Mouse (Mus musculus): ENCODE results near the gene Prkcg. TPM values are rescaled to one million over a fixed set of nuclear protein-coding genes. Genes with fewer than 3 reads are reported as not detected.
A peak's percentile ranks its signal among the peaks of the same experiment; 100 is the strongest.
"Not testable (repeated sequence)": the region's sequence is repeated elsewhere in the genome, so short reads cannot be mapped to it uniquely, and the experiment has no call there.

The Prkcg gene
- total and polyA plus RNA-seq, 2 experiments from 2014 or later = 0.40 to 1.8 TPM

DNA sequence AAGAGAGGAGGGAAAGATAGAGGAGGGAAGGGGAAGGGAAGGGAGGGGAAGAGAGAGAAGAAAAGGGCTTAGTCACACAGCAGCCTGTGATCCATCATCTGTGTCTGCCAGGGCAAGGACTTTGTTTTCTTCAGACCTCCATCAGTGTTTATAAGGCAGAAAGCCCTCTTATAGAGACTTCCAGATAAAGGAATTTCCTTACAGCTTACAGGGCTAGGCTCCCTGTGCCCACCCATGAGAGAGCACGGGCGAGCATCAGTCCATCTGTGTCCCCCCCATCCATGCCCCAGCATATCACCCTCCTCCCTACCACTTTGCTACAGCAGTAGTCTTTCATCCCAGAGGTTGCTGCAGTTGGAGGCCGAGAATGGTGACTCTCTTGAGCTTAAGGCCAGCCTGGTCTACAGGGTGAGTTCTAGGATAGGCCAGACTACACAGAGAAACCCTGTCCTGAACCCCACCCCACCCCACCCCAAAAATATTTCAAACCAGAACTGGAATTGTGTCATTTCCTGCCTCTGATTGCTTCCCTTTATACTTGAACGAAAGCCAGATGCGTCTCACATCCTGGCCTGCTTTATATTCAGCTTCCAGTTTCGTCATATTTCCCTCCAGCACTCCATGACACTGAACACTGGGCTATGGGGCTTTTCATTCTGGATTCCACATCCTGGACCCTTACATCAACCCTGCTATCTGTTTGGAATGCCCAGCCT, 13.4 kb upstream of the Prkcg start:
- TF ChIP-seq EP300 (IDR thresholded peaks at IDR 0.05; ENCODE audit: low read depth) (no peak), CTCF (IDR thresholded peaks at IDR 0.05; ENCODE audit: low read depth) (no peak)
- Histone ChIP-seq H3K4me2 (ENCODE audit: low read depth, low read length) (no peak overlapping the region), H3K4me3 (ENCODE audit: low read depth, low read length) (no peak overlapping the region), H3K27ac (ENCODE audit: low read depth) (peak overlapping the region; percentile 90), H3K9me3 (replicated peaks; ENCODE audit: control insufficient read depth, low read length) (no peaks in the 10 kb centered on the region), H3K4me1 (ENCODE audit: control insufficient read depth, insufficient read depth) (peaks cover 4% of the 10 kb centered on the region), H3K36me3 (replicated peaks; ENCODE audit: control insufficient read depth, insufficient read depth, low read length) (no peaks in the 10 kb centered on the region), H3K27me3 (ENCODE audit: control insufficient read depth, insufficient read depth, low read length) (no peaks in the 10 kb centered on the region), H3K9ac (replicated peaks; ENCODE audit: low read depth, low read length) (no peak overlapping the region)
- WGBS = 40% methylated on average over 6 of the region's 6 CpGs
- ATAC-seq (ENCODE audit: insufficient read depth, low read depth) = peak; percentile 69
- DNase-seq (ENCODE audit: low spot score) = peak; percentile 78

DNA sequence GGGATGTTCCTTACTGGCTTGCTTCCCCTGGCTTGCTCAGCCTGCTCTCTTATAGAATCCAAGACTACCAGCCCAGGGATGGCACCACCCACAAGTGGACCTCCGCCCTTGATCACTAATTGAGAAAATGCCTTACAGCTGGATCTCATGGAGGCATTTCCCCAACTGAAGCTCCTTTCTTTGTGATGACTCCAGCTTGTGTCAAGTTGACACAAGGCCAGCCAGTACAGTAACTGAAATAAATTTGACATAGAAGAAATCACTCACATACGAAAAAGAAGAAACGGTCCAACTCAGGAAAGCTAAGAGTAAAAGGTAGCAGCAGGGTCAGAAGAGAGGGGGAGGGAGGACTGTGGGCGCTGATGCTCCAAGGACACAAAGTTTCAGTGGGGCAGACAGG, 12.2 kb upstream of the Prkcg start:
- H3K9me3 ChIP-seq (replicated peaks; ENCODE audit: control insufficient read depth, low read length); ATAC-seq (ENCODE audit: insufficient read depth, low read depth): not testable (repeated sequence)
- WGBS = 62% methylated on average over 4 of the region's 4 CpGs

DNA sequence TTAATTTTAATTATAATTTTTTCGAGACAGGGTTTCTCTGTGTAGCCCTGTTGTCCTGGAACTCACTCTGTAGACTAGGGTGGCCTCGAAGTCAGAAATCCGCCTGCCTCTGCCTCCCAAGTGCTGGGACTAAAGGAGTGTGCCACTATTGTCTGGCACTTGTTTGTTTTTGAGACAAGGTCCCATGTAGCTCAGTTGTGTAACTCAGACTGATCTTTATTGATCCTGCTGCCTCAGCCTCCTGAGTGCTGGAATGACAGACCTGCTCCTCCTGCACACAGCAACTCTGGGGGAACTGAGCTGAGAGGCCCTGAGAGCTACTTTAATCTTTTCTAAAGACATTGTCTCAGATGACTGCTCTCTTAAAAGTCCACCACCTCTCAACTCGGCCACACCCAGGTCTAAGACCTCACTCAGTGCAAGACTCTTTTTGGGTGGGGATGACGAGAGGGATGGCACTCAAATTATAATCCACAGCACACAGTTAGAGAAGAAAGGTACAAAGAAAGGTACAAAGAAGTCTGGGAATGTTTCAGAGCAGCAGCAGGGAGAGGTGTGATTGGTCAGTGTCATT, 8.8 kb upstream of the Prkcg start:
- no peak overlapping the region for H3K9ac ChIP-seq (replicated peaks; ENCODE audit: low read depth, low read length)
- no peaks in the 10 kb centered on the region for H3K27me3 ChIP-seq (ENCODE audit: control insufficient read depth, insufficient read depth, low read length)
- no peak overlapping the region for H3K4me3 ChIP-seq (ENCODE audit: low read depth, low read length)
- H3K4me2 ChIP-seq (ENCODE audit: low read depth, low read length) = no peak overlapping the region
- no peaks in the 10 kb centered on the region for H3K9me3 ChIP-seq (replicated peaks; ENCODE audit: control insufficient read depth, low read length)
- peak overlapping the region; percentile 84 for H3K27ac ChIP-seq (ENCODE audit: low read depth)
- H3K36me3 ChIP-seq (replicated peaks; ENCODE audit: control insufficient read depth, insufficient read depth, low read length) = no peaks in the 10 kb centered on the region
- TF ChIP-seq EP300 (IDR thresholded peaks at IDR 0.05; ENCODE audit: low read depth) = no peak
- TF ChIP-seq CTCF (IDR thresholded peaks at IDR 0.05; ENCODE audit: low read depth) = no peak
- ATAC-seq (ENCODE audit: insufficient read depth, low read depth) = no peak
- no peak for DNase-seq (ENCODE audit: low spot score)
- WGBS = 56% methylated on average over 5 of the region's 5 CpGs
- peaks cover 8% of the 10 kb centered on the region for H3K4me1 ChIP-seq (ENCODE audit: control insufficient read depth, insufficient read depth)

More for the DNA sequence above, 12.2 kb upstream of the Prkcg start:
- not testable (repeated sequence) for DNase-seq (ENCODE audit: low spot score); H3K9ac ChIP-seq (replicated peaks; ENCODE audit: low read depth, low read length); H3K36me3 ChIP-seq (replicated peaks; ENCODE audit: control insufficient read depth, insufficient read depth, low read length); H3K4me1 ChIP-seq (ENCODE audit: control insufficient read depth, insufficient read depth); H3K4me2 ChIP-seq (ENCODE audit: low read depth, low read length); H3K27me3 ChIP-seq (ENCODE audit: control insufficient read depth, insufficient read depth, low read length); H3K4me3 ChIP-seq (ENCODE audit: low read depth, low read length); H3K27ac ChIP-seq (ENCODE audit: low read depth)

DNA sequence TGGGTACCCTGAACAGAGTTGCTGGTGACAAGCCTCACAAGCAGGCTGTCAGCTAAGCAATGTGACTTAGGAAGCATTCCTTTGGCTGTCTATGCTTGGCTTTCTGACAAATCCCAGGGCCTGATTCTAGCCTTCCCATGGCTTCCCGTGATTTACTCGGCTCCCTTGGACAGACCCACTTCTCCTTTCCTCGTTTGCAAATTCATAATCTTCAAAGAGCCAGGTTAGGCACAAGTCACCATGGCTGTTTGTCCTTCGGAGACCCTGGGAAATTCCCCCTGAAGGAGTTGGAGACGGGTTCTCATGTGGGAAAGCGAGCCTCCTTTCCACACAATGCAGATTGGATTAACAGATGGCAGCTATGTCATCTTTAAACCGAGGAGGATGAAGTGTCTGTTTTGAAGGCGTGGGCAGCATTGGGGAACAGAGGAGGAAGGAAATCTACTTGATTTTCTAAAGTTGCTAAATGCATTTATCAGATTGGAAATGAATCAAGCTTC, 8.3 kb upstream of the Prkcg start:
- DNase-seq (ENCODE audit: low spot score) = peak; percentile 59
- peaks cover 8% of the 10 kb centered on the region for H3K4me1 ChIP-seq (ENCODE audit: control insufficient read depth, insufficient read depth)
- ATAC-seq (ENCODE audit: insufficient read depth, low read depth) = peak; percentile 80
- peak overlapping the region; percentile 23; the same call in 1 of the 2 replicates for H3K4me2 ChIP-seq (ENCODE audit: low read depth, low read length)
- TF ChIP-seq EP300 (IDR thresholded peaks at IDR 0.05; ENCODE audit: low read depth) (peak; percentile 77), CTCF (IDR thresholded peaks at IDR 0.05; ENCODE audit: low read depth) (no peak)
- H3K9me3 ChIP-seq (replicated peaks; ENCODE audit: control insufficient read depth, low read length) = no peaks in the 10 kb centered on the region
- H3K4me3 ChIP-seq (ENCODE audit: low read depth, low read length) = no peak overlapping the region
- WGBS = 8% methylated on average over 8 of the region's 8 CpGs
- no peaks in the 10 kb centered on the region for H3K36me3 ChIP-seq (replicated peaks; ENCODE audit: control insufficient read depth, insufficient read depth, low read length)
- no peaks in the 10 kb centered on the region for H3K27me3 ChIP-seq (ENCODE audit: control insufficient read depth, insufficient read depth, low read length)
- no peak overlapping the region for H3K9ac ChIP-seq (replicated peaks; ENCODE audit: low read depth, low read length)
- H3K27ac ChIP-seq (ENCODE audit: low read depth) = peak overlapping the region; percentile 84

DNA sequence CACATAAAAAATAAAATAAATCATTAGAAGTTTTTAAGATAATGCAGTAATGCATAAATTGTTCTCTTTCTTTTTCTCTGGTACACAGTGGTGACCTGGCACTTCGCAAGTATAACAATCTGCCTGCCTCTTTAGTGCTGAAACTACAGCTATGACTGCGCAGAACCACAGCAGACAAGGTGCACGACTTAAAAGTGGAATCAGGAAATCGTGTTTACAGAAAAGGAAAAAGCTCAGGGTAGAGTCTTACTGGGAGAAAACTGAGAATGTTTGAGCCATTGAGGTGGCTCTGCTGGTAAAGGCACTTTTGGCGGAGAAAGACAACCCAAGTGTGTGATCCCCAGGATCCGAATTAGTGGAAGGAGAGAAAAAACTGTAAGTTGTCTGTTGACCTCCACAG, 7.2 kb upstream of the Prkcg start:
- Histone ChIP-seq H3K9ac (replicated peaks; ENCODE audit: low read depth, low read length) (no peak overlapping the region), H3K4me2 (ENCODE audit: low read depth, low read length) (no peak overlapping the region), H3K4me1 (ENCODE audit: control insufficient read depth, insufficient read depth) (peaks cover 8% of the 10 kb centered on the region), H3K27ac (ENCODE audit: low read depth) (no peak overlapping the region), H3K27me3 (ENCODE audit: control insufficient read depth, insufficient read depth, low read length) (no peaks in the 10 kb centered on the region), H3K4me3 (ENCODE audit: low read depth, low read length) (no peak overlapping the region), H3K9me3 (replicated peaks; ENCODE audit: control insufficient read depth, low read length) (no peaks in the 10 kb centered on the region), H3K36me3 (replicated peaks; ENCODE audit: control insufficient read depth, insufficient read depth, low read length) (no peaks in the 10 kb centered on the region)
- no peak for TF ChIP-seq CTCF (IDR thresholded peaks at IDR 0.05; ENCODE audit: low read depth)
- no peak for TF ChIP-seq EP300 (IDR thresholded peaks at IDR 0.05; ENCODE audit: low read depth)
- ATAC-seq (ENCODE audit: insufficient read depth, low read depth) = no peak
- no peak for DNase-seq (ENCODE audit: low spot score)
- 71% methylated on average over 6 of the region's 6 CpGs for WGBS

All from heart, postnatal 0 days (tissue).